Mouse (Mus musculus) 3T3-L1 (cell line): ENCODE data around the gene Sigmar1.
"Not testable (repeated sequence)": the region's sequence is repeated elsewhere in the genome, so short reads cannot be mapped to it uniquely, and the experiment has no call there.

Experiments used
- DNase-seq: peaks from one replicate; pipeline ENCODE4 v3.0.0-alpha.2; 2015; ENCODE audit warnings: low read depth, low spot score

Sigmar1 gene

GRCm38 (mm10) chr4:41711705-41712375 lies 44.1 kb downstream of the Sigmar1 start:
- no peak for DNase-seq

DNA sequence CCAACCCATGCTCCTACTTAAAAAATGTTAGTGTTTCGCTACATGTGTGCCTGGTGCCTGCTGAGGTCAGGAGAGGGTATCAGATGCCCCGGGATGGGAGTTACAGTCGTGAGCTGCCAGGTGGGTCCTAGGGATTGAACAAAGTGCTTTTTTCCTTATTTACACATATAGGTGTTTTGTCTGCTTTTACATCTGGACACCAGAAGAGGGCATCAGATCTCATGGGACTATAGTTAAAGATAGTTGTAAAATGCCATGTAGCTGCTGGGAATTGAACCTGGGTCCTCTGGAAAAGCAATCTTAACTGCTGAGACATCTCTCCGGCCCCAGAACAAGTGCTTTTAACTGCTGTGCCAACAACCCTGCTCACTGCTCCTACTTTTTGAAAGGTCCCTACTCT lies 45.7 kb downstream of the Sigmar1 start:
- peak; percentile 21 for DNase-seq

- DNase-seq: peak; percentile 81
Observed at GRCm38 (mm10) chr4:41708192-41708745, 47.7 kb downstream of the Sigmar1 start.

DNA sequence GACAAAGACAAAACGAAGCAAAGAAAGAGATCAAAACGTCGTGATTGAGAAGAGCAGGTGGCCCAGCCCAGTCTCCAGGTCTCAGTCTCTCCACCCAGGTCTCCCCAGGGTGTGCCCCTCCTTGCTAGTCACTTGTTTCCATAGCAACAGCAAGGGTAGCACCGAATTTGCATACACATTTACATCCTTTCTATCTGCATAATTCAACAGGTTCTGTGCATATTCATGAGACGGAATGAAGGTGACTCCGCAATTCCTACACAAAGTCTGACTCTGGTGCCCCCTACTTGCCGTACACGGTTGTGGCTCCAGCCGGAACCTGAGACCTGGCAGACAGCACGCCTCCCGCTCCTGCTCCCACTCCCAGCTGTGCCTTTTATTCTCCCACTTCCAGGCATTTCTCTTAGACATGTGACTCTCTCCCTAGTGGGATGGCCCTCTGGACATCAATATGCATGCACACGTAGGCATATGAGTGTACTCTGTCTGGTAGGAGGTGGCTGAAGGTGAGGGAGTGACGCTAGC lies 48.9 kb downstream of the Sigmar1 start:
- DNase-seq: peak; percentile 62

DNA sequence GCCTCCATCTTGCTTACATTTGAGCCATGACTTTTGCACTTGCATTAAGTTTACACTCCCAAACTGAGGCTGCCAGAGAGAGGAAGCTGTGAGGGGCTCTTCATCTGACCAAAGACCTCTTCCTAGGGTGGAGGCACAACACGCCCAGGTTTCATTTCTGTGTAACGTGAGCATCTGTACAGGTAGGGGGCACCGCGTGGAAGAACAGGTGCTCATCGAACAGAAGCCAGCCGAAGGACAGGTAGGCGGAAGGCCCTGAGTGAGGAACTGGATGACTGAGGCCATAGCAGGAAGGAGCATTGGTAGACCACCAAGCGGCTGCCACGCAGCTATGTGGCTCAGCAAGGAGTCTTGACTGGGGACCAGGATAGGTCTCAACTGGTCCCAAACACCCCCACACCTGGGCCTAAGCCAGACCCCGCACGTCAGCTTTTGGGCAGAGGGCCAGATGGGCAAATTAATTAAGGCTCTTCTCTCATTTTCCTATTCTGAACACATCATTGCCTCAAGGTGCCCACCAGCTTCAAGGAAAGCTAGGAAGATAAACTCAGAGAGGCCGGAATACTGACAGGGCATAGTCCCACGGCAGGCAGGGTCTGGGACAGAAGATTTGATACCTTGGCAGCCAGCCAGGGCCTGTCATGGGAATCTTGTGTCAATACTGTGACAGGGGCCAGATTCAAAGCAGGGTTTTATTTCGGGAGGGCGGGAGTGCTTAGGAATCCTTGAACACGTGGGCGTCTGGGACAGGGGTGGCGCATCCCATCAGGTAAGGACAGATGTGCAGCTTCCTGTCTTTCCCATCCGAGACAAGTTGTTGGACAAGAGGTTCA lies 49.8 kb downstream of the Sigmar1 start:
- DNase-seq: no peak

DNA sequence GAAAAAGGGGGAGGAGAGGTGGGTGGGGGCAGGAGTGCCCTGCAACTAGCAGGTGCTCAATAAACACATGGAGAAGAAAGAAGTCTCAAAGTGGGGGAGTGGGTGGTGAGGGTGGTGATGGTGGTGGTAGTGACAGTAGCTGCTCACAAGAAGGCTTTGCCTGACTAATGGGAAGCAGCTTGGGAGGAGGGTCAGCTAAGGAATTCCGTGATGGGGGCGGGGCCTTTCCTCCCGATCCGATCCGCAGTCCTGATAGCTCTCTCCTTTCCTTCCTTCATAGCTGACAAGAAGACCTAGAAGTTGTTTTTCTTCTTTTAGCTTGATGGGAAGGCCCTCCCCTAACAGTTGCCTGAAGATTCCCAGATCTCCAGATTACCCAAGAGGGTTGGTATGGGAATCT lies 51.3 kb downstream of the Sigmar1 start:
- DNase-seq: no peak

GRCm38 (mm10) chr4:41702226-41702625 lies 53.7 kb downstream of the Sigmar1 start:
- not testable (repeated sequence) for DNase-seq

DNA sequence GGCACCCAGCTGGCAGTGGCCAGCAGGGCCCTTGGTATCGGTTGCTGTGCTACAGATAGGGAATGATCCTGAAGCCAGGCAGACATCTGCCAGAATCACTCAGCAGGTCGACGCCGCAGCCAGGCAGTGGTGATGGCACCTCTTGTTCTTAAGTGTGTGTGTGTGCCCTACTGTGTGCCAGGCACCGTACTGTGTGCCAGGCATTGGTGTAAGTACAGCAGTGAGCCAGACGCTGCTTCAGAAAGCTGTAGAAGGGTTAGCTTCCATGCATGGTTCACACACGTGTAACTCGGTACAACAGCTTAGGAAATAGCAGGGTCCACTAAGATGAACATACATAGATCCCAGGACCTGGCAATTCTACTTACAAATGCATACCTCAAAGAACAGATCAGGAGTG lies 55.7 kb downstream of the Sigmar1 start:
- DNase-seq: not testable (repeated sequence)

DNA sequence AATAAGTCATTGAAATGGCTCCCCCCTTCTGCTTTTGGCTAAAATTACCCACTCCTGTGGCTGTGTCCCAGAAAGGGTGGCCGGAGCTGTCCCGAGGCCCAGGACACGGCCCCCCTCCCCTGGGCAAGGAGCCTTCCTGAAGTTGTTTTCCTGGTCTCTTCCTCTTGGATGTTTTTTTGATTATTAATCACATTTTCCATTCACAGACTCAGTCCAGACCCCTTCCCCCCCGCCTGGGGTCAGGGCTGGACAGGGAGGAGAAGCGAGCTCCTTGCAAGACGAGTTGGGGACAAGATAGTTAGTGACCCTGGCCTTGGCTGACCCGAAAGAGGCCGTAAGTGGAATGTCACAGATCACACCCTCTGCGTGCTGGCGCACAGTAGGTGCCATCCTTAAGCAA lies 56.2 kb downstream of the Sigmar1 start, which contains the start of gene Il11ra1:
Gene Il11ra1 (plus strand): TSS at position 207 of the 400 bp plus-strand sequence.
- not testable (repeated sequence) for DNase-seq

DNA sequence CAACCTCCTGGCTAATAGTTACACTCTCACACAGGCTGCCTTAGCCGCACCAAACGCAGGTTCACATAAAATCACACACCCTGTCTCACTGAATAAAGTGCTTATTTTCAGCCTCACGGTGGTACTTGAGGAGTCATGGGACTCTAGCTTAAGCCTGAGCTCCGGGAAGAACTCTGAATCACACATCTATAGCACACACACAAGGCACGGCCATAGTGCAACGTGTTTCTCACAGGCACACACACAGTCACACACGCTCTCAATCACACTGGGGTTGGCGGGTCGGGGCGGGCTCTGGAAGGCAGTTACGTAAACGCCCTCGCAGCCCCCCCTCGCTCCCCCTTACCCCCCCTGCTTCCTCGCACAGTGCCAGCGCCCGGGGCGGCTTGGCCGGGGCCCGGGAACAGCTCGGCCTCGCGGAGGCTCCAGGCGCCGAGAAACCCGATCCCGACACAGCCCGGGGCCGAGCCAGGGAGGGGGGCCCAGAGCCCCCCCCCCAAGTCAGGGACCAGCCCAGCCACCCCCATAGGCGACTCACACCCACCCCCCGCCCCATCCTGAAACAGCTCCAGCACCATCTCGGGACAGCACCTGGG lies 57.4 kb downstream of the Sigmar1 start:
- not testable (repeated sequence) for DNase-seq

DNA sequence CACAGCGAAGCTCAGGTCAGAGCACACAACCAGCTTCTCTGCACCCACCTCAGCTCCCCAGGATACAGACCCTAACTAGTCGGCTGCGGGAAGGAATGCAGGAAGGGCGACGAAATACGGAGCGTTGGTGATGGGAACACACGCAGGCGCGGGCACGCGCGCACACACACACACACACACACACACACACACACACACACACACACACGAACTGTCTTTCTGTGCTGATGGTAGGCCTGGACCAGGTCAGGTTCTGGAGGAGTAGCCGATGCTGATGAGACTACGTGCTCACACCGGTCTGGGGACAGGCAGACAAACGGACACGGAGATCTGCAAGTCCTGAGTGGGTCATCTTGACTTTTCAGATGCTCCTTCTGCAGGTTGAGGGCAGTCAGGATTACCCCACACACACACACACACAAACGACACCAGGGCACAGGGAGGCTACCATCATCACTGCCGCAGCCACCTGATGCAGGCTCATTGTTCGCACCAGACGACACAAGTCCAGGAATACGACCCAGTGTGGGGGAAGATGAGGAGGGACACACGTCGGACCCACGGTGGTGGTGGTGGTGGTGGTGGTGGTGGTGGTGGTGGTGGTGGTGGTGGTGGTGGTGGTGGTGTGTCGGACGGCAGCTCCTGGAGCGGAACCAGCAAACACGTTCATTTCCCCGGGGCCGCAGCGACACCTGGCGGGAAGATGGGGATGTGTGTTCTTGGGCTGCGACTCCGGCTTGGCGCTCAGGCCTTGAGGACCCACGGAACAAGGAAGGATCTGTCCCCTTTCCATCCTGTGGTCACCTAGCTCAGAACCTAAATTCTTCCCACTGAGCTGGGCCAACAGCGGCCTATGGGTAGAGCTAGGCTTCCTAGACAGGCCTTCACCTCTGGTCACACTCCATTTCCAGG lies 58.8 kb downstream of the Sigmar1 start, which contains the start of gene Cntfr:
Gene Cntfr (minus strand): TSS at position 160 of the 912 bp plus-strand sequence.
- DNase-seq: peak; percentile 41

DNA sequence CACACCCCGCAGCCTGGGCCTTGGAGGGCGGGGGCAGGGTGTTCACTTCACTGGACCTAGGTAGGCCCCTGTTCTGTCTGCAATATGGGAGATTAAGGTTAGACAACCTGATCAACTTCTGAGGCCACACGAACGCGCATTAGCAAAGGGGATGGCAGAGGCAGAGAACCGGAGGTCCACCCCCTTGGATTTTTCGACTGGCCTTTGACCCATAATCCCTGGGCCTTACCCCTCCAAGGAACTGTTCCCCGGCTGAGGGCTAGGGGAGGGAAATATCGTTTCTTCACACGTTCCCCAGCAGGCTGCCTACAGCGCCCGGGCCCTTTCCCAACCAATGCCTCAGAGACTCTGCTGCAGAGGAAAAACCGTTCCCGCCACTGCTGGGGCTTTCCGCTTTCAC lies 59.5 kb downstream of the Sigmar1 start:
- not testable (repeated sequence) for DNase-seq

DNA sequence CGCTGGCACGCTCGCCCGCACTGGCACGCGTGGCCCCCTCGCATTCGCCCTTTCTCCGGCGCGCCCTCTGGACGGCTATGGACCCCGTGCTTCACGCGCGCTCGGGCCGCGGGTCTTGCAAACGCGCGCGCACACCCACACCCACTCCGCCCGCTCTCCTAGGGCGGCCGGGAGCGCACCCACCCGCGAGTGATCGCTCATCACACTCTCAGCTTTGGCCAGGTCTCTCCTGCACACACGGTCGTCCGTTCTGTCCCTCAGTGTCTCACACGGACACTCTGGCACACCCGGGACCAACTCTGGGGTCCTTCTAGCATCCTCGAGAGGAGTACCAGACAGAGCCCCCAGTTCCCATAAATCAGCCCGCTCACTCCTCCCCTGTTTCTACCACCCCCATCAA lies 60.2 kb downstream of the Sigmar1 start:
- not testable (repeated sequence) for DNase-seq

- not testable (repeated sequence) for DNase-seq
Observed at GRCm38 (mm10) chr4:41693511-41693910, 62.4 kb downstream of the Sigmar1 start.

DNA sequence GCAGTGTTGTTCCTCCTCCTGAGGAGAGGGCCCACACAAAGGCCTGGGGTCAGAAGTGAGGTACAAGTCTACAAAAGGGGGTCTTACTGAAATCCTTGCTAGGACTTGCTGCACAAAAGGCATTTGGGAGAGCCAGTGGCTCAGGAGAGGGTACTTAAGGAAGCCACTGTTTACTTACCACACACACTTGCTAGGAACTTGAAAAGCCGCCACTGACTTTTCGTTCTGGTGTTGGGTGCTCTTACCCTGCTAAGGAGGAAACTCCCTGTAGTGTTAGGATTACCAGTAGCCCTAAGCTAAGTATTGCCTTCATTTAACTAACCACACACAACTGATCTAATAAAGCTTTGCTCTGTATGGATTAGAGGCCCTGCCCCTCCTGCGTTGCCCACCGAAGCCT lies 65.9 kb downstream of the Sigmar1 start:
- not testable (repeated sequence) for DNase-seq

DNA sequence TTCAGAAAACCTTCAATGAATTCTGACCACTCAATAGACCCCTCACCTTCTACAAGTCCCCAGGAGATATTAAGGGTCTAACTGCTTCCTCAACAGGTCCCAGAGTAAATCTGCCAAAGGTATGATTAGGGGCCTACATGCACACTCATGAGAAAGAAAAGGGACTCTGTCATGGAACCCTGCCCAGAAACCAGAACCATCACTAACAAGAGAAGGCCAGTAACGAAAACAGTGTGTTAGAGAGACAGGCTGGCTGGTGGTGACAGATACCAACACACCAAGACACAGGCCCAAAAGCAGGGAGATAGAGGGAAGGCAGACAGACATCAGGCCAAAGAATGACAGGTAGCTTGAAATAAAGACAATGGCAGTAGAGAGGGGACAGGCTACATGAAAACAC lies 67.4 kb downstream of the Sigmar1 start:
- not testable (repeated sequence) for DNase-seq
